Mouse (Mus musculus) small intestine, adult 2 months (tissue): ENCODE data around the gene Htra3. TPM values are rescaled to one million over a fixed set of nuclear protein-coding genes. Genes with fewer than 3 reads are reported as not detected.

Experiments used
- H3K27ac ChIP-seq: fragments of 200-500 bp; 2 replicates; pipeline ENCODE4 v1.5.1; 2012; ENCODE audit warnings: low read depth, low read length, control low read depth, inconsistent platforms; ENCODE audit not compliant: insufficient read depth
- H3K27me3 ChIP-seq: fragments of 200-500 bp; 2 replicates; pipeline ENCODE4 v1.6.1; 2012; ENCODE audit warnings: mild to moderate bottlenecking, moderate library complexity, low read length, inconsistent platforms; ENCODE audit not compliant: control insufficient read depth, insufficient read depth
- H3K36me3 ChIP-seq: fragments of 200-500 bp; 2 replicates; pipeline ENCODE4 v1.6.1; 2012; ENCODE audit warnings: mild to moderate bottlenecking, low read length, control low read depth, inconsistent platforms; ENCODE audit not compliant: control insufficient read depth, insufficient read depth
- H3K4me1 ChIP-seq: fragments of 200-500 bp; 2 replicates; pipeline ENCODE4 v1.6.1; 2012; ENCODE audit warnings: low read length, inconsistent platforms, mixed read lengths; ENCODE audit not compliant: control insufficient read depth, insufficient read depth, insufficient read length
- H3K4me3 ChIP-seq: fragments of 200-500 bp; 2 replicates; pipeline ENCODE4 v1.5.1; 2012; ENCODE audit warnings: low read depth, mild to moderate bottlenecking, control low read depth, inconsistent platforms, low read length, moderate library complexity
- CTCF ChIP-seq: fragments of 200-500 bp; IDR thresholded peaks from 2 replicates; pipeline ENCODE4 v1.5.1; 2012; ENCODE audit warnings: low read depth, mild to moderate bottlenecking, control low read depth, inconsistent platforms, low read length, moderate library complexity, mixed read lengths; ENCODE audit not compliant: insufficient replicate concordance, insufficient read length; ENCODE audit errors: extremely low read depth
- POLR2A ChIP-seq: fragments of 200-500 bp; IDR thresholded peaks from 2 replicates; pipeline ENCODE4 v1.6.1; 2012; ENCODE audit warnings: low read depth, mild to moderate bottlenecking, control low read depth, inconsistent platforms, low read length, moderate library complexity
- WGBS: fragments of 180-500 bp; shearing (Covaris S2); methylation state at CpG from one replicate; pipeline ENCODE4 v1.1.7; 2018; 5-methylcytosine and 5-hydroxymethylcytosine counted together
- polyA plus RNA-seq: library from polyadenylated mRNA; depleted of rRNA; stranded (reverse); fragments of >200 nt; gene quantifications from 2 replicates; pipeline ENCODE4 v1.2.3, GENCODE M21; 2012

The Htra3 gene
- polyA plus RNA-seq, 1 experiment: 63.6 TPM

DNA sequence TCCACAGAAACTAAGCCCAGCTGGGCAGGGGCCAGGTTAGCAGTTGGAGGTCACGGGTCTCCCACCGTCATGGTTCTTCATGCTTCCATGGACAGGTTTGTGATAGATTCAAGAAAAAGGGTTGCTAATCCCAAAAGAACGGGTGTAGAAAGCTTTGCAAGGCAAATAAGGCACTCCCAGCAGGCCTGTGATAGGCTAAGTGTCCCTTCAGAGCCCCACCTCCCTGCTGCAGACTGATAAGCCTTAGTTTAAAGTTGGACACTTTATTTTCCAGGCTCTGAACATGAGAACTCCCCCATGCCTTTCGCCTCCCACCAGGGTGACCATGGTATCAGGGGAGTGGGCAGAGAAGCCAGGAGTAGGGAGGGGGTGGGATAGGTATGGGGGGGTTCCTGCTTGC lies 35.5 kb downstream of the Htra3 start:
- Histone ChIP-seq H3K4me3 (no peak overlapping the region), H3K27me3 (no peaks in the 10 kb centered on the region), H3K36me3 (no peaks in the 10 kb centered on the region), H3K27ac (no peak overlapping the region), H3K4me1 (no peaks in the 10 kb centered on the region; the same call in 1 of the 2 replicates)
- TF ChIP-seq POLR2A (no peak), CTCF (no peak)
- 53% methylated on average over 4 of the region's 4 CpGs for WGBS

GRCm38 (mm10) chr5:35643401-35644048 lies 36.1 kb downstream of the Htra3 start:
- TF ChIP-seq CTCF (no peak), POLR2A (no peak)
- H3K4me1 ChIP-seq: no peaks in the 10 kb centered on the region; the same call in 1 of the 2 replicates
- no peaks in the 10 kb centered on the region for H3K36me3 ChIP-seq
- H3K27me3 ChIP-seq: no peaks in the 10 kb centered on the region
- no peak overlapping the region for H3K4me3 ChIP-seq
- WGBS: 76% methylated on average over 9 of the region's 9 CpGs
- H3K27ac ChIP-seq: no peak overlapping the region

GRCm38 (mm10) chr5:35641961-35642584 lies 37.5 kb downstream of the Htra3 start:
- H3K27ac ChIP-seq: no peak overlapping the region
- no peaks in the 10 kb centered on the region; the same call in 1 of the 2 replicates for H3K4me1 ChIP-seq
- TF ChIP-seq POLR2A: no peak
- TF ChIP-seq CTCF: no peak
- H3K27me3 ChIP-seq: no peaks in the 10 kb centered on the region
- H3K4me3 ChIP-seq: no peak overlapping the region
- no peaks in the 10 kb centered on the region for H3K36me3 ChIP-seq
- WGBS: 63% methylated on average over 10 of the region's 10 CpGs

DNA sequence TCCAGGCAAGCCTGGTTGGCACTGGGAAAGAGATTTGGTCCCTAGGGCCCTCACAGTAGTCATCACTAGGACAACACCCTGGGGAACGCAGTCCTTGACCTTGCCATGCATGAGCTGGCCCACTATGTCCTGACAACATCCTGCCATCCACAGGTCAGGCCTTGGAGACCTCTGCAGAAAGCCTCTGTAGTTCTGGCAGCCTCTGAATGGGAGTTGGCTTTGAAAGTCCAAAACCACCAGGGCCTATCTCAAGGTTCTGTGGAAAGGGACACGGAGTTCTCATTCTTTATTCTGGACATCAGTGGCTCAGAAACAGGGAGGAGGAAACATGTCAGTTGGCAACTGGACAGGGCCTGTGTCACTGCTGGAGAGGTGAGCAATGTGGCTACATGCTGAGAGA lies 43.6 kb downstream of the Htra3 start:
- H3K27ac ChIP-seq: no peak overlapping the region
- no peaks in the 10 kb centered on the region for H3K36me3 ChIP-seq
- TF ChIP-seq POLR2A (no peak), CTCF (no peak)
- no peaks in the 10 kb centered on the region for H3K27me3 ChIP-seq
- H3K4me1 ChIP-seq: no peaks in the 10 kb centered on the region
- H3K4me3 ChIP-seq: no peak overlapping the region
- 80% methylated on average over 2 of the region's 2 CpGs for WGBS

DNA sequence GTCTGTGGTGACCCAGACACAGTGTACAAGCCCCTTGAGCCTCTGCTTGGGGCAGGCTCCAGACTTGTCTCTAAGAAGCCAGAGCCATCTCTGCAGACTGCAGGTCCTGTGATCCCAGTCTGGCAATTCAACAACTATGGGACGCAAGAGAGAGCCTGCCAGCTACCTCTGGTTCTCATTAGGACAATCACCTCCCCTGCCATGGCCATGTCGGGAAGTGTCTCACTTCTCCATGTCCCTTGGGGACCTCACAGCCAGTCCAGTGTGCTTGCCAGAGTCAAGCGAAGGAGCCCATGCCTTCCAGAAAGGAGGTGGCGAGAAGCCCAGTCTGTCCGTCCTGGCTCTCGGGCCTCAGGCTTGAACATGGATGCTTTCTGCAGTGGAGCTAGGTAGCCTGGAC lies 46.7 kb downstream of the Htra3 start:
- no peak overlapping the region for H3K27ac ChIP-seq
- TF ChIP-seq CTCF (no peak), POLR2A (no peak)
- no peak overlapping the region for H3K4me3 ChIP-seq
- no peaks in the 10 kb centered on the region for H3K36me3 ChIP-seq
- WGBS: 80% methylated on average over 6 of the region's 6 CpGs
- no peaks in the 10 kb centered on the region for H3K27me3 ChIP-seq
- H3K4me1 ChIP-seq: no peaks in the 10 kb centered on the region

GRCm38 (mm10) chr5:35631755-35632154 lies 47.8 kb downstream of the Htra3 start:
- Histone ChIP-seq H3K4me1 (no peaks in the 10 kb centered on the region), H3K4me3 (no peak overlapping the region), H3K27ac (no peak overlapping the region), H3K36me3 (no peaks in the 10 kb centered on the region), H3K27me3 (no peaks in the 10 kb centered on the region)
- TF ChIP-seq CTCF (no peak), POLR2A (no peak)
- 65% methylated on average over 5 of the region's 5 CpGs for WGBS

DNA sequence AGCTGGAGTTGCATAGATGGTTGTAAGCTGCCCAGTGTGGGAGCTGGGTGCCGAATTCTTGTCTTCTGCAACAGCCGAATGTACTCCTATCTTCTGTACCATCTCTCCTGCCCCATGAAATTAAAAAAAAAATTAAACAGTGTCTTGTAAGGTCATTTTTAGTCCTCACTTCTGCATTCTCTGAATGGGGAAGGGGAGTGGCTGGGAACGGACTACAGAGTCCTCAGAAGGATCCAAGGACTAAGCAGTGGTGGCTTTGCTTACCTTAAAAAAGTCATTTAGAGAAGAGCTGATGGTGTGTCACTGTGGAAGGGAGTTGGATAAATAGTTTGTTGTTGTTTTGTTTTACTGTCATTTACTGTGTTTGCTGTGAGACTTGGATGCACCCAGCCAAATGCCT lies 48.4 kb downstream of the Htra3 start:
- WGBS: 73% methylated on average over 3 of the region's 3 CpGs
- TF ChIP-seq POLR2A: no peak
- no peak for TF ChIP-seq CTCF

More for the DNA sequence above, 48.4 kb downstream of the Htra3 start:
- no peak overlapping the region for H3K27ac ChIP-seq
- H3K36me3 ChIP-seq: no peaks in the 10 kb centered on the region
- no peaks in the 10 kb centered on the region for H3K27me3 ChIP-seq
- H3K4me1 ChIP-seq: no peaks in the 10 kb centered on the region
- H3K4me3 ChIP-seq: no peak overlapping the region
